Mouse (Mus musculus) kidney, adult 2 months (tissue): Measurements from ENCODE around the gene Ebf1.

Experiments
- CTCF ChIP-seq: fragments of 200-500 bp; conservative IDR thresholded peaks from 2 replicates; pipeline ENCODE4 v1.5.1; 2011; ENCODE audit warnings: low read depth, mild to moderate bottlenecking, control low read depth, low read length, moderate library complexity, mixed read lengths; ENCODE audit not compliant: insufficient read depth, insufficient read length
- POLR2A ChIP-seq: fragments of 200-500 bp; IDR thresholded peaks from one replicate; pipeline ENCODE4 v1.6.1; 2011; ENCODE audit warnings: low read depth, low read length, control low read depth

- TF ChIP-seq CTCF = no peak
- TF ChIP-seq POLR2A = no peak
Measured at GRCm38 (mm10) chr11:44634552-44635193, 17.6 kb downstream of the Ebf1 start.
